Mouse (Mus musculus) yolk sac, embryonic 10.5 days (tissue): ENCODE results near the gene Jak1.

Source experiments
- DNase-seq: peaks from one replicate; pipeline ENCODE4 v3.0.0-alpha.2; 2017; ENCODE audit warnings: low spot score

The Jak1 gene

GRCm38 (mm10) chr4:101192241-101192976 is 72.7 kb downstream of the Jak1 start:
- peak; percentile 37 for DNase-seq

- peak; percentile 14 for DNase-seq
Measured at GRCm38 (mm10) chr4:101187381-101187780, 77.7 kb downstream of the Jak1 start.

DNA sequence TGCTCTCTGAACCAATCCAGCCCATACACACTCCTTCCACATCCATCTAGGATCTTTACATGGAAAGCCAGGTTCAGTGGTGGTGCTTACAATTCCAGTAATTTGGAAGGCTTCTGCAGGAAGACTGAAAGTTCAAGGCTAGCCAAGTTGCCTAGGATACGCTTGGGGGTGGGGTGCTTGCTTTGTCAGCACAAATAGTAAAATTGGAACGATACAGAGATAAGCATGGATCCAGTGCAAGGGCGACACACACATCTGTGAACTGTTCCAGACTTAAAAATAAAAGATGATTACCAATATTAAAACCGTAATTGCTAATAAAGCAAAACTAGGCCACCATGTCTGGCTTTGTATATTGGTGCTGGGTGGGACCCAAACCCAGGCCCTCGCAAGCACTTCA is 78.5 kb downstream of the Jak1 start:
- no peak for DNase-seq

- DNase-seq = no peak
Measured at GRCm38 (mm10) chr4:101185216-101185615, 79.9 kb downstream of the Jak1 start.

DNA sequence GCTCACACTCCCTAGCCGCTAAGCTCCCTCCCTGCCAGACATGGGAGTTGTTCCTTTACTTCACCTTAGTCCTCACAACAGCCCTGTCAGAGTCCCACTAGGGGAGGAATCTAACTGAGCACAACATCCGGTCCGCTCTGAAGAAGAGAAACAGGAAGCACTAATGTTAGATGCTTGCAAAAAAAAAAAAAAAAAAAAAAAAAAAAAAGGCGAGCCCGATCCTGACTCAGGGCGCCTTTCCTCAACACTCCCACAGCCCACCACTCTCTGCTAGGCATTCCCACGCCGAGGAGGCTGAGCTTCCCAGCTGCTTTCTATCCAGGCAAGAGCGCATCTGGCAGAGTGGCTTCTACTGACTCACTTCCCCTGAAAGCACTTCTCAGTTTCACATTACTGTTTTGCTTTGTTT is 82.5 kb downstream of the Jak1 start:
- DNase-seq = peak; percentile 16

GRCm38 (mm10) chr4:101180681-101181080 is 84.4 kb downstream of the Jak1 start:
- DNase-seq = no peak

GRCm38 (mm10) chr4:101179836-101180235 is 85.2 kb downstream of the Jak1 start:
- no peak for DNase-seq

DNA sequence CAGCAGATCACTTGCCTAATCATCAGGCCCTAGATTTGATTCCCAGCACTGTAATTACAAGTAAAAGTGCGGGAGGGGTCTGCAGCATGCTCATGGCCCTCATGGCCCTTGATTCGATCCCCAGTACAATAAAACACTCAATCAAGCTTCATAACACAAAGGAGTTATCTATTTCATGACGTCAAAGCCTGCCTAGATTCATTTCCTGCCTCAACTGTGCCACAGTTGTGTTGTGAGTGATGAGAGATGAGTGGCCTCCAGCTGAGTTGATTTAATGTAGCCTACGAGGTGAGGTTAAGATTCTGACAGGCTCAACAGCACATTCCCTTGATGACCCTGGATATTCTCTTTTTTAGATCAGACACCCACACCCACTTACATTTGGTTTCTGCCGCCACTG is 86.0 kb downstream of the Jak1 start:
- no peak for DNase-seq

DNA sequence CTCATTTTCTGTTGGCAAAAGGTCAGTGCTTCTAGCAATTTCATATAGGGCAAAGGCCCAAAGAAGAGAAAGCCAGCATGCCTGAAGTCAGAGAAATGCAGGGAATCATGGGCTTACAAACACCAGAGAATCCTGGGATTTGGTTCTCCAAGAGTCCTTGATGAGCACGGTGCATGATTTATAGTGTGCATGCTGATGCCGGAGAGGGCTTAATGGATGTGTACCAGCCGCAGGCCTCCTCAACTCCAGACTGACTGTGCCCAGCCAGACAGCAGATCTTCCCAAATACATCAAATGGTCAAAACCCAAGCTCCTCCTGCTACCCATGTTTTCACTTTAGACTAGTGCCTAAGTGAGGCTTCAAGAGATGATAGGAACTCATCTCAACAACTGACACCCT is 87.3 kb downstream of the Jak1 start:
- DNase-seq = no peak

DNA sequence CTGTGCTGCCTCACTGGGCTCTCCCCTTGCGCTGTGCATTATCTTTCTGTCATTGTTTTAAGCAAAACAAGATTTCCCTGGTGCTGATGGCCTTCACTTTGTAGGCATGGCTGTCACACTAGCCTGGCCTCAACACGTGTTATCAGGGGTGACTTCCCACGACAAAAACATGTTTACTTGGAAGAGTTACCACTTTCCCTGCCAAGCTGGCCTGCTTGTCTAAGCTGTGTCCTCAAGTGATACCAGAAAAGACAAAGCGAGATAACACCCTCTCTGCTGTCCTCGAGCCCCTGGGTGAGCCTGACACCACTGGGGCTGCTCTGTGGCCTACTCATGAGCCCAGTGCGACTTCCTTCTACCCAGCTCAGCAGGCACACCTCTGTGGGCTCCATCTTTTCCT is 89.0 kb downstream of the Jak1 start:
- no peak for DNase-seq

DNA sequence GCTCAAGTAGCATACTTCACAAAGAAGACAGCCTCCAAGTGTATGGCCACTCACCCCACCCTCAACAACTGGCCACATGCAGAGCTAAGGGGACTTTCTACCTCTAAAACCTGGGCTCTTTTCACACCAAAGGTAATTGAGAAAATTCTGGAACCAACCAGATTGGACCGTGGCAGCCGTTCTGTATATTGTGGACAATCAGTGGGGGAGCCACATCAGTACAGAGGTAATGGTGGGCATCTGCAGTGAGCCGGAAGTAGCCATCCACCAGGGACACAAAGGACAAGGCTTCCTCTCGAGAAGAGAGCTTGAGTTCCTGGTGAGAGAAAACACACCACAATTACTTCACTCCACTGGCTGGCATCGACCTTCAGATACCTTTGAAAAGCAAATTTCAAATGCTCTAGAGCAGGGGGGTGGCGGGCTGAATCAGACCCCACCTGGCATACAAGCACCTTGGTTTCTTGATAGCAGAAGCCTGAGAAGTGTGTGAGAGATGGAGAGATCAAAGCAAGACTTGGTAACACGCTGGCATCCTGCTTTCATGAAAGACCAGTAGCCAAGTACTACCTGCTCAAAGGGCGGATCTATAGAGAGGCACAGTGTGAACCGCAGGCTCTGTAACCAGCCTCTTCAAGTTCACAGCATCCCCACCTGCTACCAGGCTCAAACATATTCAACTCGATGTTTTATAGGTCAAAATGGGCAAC is 90.0 kb downstream of the Jak1 start:
- DNase-seq = no peak

DNA sequence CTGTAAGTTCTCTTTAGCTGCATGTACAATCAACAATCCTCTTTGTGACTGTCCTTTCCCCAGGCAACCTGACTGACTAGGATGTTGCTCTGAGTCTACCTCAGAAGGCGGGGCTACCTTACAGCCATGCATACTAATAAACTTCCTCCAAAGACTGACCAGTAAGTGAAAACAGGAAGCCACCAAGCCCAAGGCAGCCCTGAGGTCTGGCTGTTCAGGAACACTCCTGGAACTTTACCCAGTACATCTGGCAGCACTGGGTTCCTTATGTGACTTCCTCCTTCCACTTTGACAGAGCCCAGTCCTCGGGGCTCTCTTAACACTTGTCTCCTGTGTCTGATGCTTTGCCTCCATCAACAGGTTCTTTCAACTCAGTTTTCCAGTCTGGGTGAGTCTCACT is 92.3 kb downstream of the Jak1 start:
- no peak for DNase-seq

DNA sequence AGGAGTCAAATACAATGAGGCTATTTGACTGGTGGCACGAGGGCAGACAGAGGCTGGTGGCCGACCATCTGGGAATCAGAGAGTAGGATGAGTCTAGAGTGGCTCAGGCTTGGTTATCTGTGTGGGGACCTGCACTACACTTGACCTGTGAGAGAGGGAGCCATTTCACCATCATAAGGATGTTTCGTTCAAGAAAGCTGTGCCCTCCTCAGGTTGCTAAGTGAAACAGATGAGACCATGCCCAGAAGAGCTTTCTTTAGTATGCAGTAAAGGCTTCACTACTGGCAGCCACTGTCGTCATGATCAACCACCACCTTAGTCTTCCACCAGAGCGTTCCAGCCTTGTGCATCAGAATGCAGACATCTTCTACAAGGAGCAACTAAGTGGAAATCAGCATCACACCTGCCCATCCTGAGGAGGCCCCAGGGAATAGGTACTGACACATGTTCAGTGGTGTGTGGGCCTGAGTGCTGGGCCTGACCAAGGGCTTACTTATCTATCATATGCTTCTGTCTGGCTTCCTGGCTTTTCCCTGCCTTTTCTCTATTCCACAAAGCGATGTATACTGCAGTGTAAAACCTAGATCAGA is 96.8 kb downstream of the Jak1 start:
- no peak for DNase-seq

DNA sequence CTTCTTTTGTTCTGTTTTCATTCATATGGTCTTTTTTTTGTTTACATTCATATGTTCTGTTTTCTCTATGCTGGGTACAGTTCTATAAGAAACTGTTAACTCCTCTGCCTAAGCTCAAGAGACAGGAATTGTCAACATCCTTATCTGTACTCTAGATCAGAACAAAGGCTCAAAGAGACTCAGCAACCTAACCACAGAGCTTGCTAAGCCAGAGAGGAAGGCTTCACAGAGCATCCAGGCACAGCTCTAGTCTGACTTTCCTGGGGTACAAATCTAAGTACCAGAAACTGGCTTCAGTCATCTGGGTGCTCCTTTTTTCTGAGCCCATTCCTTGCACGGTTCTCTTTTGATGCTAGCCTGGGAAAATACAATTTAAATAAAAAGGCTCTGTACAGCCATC is 97.3 kb downstream of the Jak1 start:
- no peak for DNase-seq

DNA sequence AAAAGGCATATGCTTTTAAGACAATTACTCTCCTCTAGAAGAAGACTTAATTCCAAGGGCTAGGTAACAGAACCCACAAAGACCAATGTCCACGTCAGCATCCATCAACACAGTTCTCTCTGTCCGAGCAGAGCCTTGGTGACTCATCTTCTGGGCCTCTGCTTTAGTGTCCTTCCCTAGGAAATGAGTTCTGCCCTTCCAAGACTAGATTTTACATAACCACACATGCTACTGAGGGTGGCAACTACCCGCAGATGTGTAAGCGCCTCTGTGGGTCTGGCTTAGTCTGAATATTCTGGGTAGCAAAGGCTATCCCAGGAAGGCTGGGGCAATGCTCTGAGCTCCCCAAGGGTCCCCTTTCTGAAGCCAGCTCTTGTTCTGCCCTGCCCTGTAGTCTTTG is 99.3 kb downstream of the Jak1 start:
- no peak for DNase-seq

GRCm38 (mm10) chr4:101164673-101165072 is 100.4 kb downstream of the Jak1 start:
- no peak for DNase-seq

DNA sequence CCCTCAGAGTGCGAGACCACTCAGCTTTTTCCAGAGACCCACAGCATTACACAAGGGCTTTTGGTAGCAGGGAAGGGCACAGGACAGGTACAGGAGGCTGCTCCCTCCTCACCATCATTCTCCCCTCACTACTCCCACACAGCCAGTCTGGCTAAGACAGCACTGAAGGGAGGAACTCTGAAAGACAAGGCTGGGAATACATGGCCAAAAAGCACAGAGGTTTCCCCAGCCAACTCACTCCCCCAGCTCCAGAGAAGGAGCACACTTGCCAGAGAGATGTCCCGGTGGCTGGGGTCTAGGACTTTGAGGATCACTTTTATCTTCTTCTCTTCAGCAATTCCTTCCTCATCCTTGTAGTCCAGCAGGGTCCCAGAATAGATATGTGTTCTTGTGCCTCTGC is 100.9 kb downstream of the Jak1 start:
- no peak for DNase-seq

DNA sequence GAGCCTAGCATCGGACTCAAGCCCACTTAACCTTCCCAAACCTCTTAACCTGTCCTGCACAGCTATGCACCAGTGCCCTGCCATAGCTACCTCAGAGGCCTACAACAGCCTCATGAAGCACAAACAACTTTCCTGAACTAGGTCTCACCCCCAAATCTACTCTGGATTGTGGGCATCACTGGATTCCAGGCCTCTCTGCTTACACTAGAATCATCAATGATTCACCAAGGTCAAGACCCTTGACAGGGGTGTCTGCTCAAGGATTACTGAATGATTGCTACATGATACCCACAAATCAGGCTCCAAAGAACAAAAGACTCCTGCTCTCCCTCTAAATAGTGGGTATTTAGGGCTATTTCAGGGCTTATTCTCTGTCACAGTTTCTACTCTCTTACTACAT is 104.3 kb downstream of the Jak1 start:
- DNase-seq = peak; percentile 37

DNA sequence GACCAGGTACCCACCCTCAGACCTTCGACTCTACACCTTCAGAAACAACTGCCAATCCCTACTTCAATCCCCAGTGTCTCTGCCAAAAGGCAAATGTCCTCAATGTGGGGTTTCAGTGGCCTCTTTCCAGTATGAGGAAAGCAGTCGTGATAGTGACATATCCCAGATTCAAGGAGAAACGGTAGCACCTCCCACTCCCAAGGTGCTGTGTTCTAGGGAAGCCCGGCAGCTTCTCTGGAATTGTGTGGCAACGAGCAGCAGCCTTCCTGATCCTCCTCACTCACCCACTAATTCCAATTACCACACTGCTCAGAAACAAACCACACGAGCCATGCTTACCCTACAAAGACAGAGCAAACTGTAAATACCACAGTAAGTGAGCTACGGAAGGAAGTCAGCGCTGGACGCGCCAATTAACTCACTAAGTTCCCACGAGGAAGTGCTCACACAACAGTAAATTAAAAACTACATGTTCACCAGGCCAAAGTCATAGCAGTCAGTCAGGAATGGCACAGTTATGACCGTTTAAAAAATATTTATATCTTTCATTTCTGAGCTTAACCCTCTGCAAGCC is 105.8 kb downstream of the Jak1 start:
- no peak for DNase-seq

GRCm38 (mm10) chr4:101158282-101158681 is 106.8 kb downstream of the Jak1 start:
- DNase-seq = no peak

DNA sequence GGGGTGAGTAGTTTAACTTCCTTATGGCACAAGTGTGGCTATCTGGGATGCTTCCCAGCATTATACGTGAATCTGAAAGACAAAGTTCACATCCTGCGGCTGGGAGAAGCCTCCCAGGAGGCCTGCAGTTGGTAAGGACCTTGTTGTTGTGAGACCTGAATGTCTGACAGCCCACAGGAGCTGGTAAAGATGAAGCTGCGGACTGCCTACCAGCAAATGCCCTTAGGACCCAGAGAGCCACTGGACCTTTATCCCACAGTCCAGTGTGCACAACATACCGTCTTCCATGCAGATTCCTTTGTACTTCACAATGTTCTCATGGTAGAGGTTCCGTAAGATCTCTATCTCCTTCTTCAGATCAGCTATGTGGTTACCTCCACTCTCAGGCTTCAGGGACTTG is 107.6 kb downstream of the Jak1 start:
- no peak for DNase-seq

DNA sequence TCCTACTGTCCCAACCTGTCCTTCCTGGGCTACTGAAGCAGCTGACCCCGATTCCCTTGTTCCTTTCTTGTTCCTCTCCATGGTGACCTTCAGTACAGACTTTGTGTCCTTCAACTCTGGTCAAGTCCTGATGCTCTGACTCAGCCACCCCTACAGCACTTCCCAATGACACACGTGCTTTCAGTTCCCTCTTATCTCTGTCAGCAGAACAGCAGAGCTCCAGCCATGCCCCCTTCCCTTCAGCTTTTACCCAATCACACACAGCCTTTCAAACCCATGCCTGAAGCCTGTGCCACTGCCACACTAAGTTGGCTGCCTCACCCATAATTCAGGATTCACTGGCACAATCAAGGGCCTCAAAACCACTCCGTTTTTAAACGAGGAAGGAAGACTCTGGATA is 109.5 kb downstream of the Jak1 start:
- no peak for DNase-seq
